Mouse (Mus musculus) CH12.LX (cell line): ENCODE results near the gene Exoc2. TPM values are rescaled to one million over a fixed set of nuclear protein-coding genes. Genes with fewer than 3 reads are reported as not detected.
A peak's percentile ranks its signal among the peaks of the same experiment; 100 is the strongest.

ENCODE experiments used
- DNase-seq: peaks from one replicate; pipeline ENCODE4 v3.0.0-alpha.2; 2013; ENCODE audit errors: extremely low read depth
- H3K27ac ChIP-seq: 2 replicates; pipeline ENCODE4 v1.5.1; 2012; ENCODE audit warnings: low read depth, mild to moderate bottlenecking, control low read depth, moderate library complexity; ENCODE audit not compliant: insufficient read depth
- H3K27me3 ChIP-seq: replicated peaks from 2 replicates; pipeline ENCODE3; 2012; ENCODE audit warnings: inconsistent platforms
- H3K36me3 ChIP-seq, 2 experiments: replicated peaks in 1 of 2; 2 replicates each; pipeline versions ENCODE3 to v1.6.1; 2012; ENCODE audit warnings: inconsistent platforms in 1 of 2, low read length in 1 of 2, mild to moderate bottlenecking in 1 of 2, mixed read lengths in 1 of 2, moderate library complexity in 1 of 2; ENCODE audit not compliant: control insufficient read depth in 1 of 2, insufficient read depth in 1 of 2
- H3K4me1 ChIP-seq, 2 experiments: 2 replicates each; pipeline ENCODE4 v1.6.1; 2012; ENCODE audit warnings: inconsistent platforms in 1 of 2, moderate library complexity in 1 of 2; ENCODE audit not compliant: insufficient read depth in 2 of 2, control insufficient read depth in 1 of 2
- H3K4me2 ChIP-seq: 2 replicates; pipeline ENCODE4 v1.6.1; 2012; ENCODE audit warnings: low read depth, mild to moderate bottlenecking, control low read depth; ENCODE audit not compliant: poor library complexity, insufficient read depth, severe bottlenecking
- H3K4me3 ChIP-seq, 3 experiments: fragments of 150-350 bp in 1 of 3; sonication (generic) in 1 of 3; replicated peaks in 1 of 3; 2 replicates each; pipeline versions ENCODE3 to v1.5.1; 2011 to 2012; ENCODE audit warnings: low read depth in 2 of 3, low read length in 2 of 3, mild to moderate bottlenecking in 2 of 3, moderate library complexity in 2 of 3, control low read depth in 1 of 3, improper control_type of control experiment in 1 of 3, inconsistent platforms in 1 of 3, mixed read lengths in 1 of 3; ENCODE audit not compliant: poor library complexity in 1 of 3
- H3K79me2 ChIP-seq: replicated peaks from 2 replicates; pipeline ENCODE4 v1.6.1; 2012; ENCODE audit warnings: mild to moderate bottlenecking, moderate library complexity; ENCODE audit not compliant: control insufficient read depth, poor library complexity, insufficient read depth, severe bottlenecking; ENCODE audit errors: extremely low read depth
- H3K9ac ChIP-seq: 2 replicates; pipeline ENCODE4 v1.6.1; 2012; ENCODE audit warnings: low read depth, mild to moderate bottlenecking, control low read depth, moderate library complexity; ENCODE audit not compliant: insufficient read depth
- H3K9me3 ChIP-seq: replicated peaks from 2 replicates; pipeline ENCODE3; 2012; ENCODE audit warnings: low read length, inconsistent platforms, mixed read lengths
- CHD1 ChIP-seq: IDR thresholded peaks from 2 replicates; pipeline ENCODE4 v1.6.1; 2012; ENCODE audit warnings: low read depth, low read length, improper control_type of control experiment, inconsistent platforms
- CHD2 ChIP-seq: IDR thresholded peaks from 2 replicates; pipeline ENCODE4 v1.6.1; 2011; ENCODE audit warnings: low read length, improper control_type of control experiment
- CTCF ChIP-seq, 2 experiments: IDR thresholded peaks in 1 of 2; conservative IDR thresholded peaks in 1 of 2; 2 replicates each; pipeline ENCODE4 v1.5.1; 2011 to 2012; ENCODE audit warnings: low read depth in 2 of 2, low read length in 2 of 2, improper control_type of control experiment in 1 of 2, inconsistent platforms in 1 of 2, mild to moderate bottlenecking in 1 of 2, moderate library complexity in 1 of 2
- E2F4 ChIP-seq: IDR thresholded peaks from 2 replicates; pipeline ENCODE4 v1.6.1; 2011; ENCODE audit warnings: low read depth, low read length, improper control_type of control experiment; ENCODE audit not compliant: insufficient replicate concordance
- EP300 ChIP-seq: IDR thresholded peaks from 2 replicates; pipeline ENCODE4 v1.6.1; 2011; ENCODE audit warnings: low read length, improper control_type of control experiment
- JUN ChIP-seq: IDR thresholded peaks from 2 replicates; pipeline ENCODE4 v1.6.1; 2011; ENCODE audit warnings: low read depth, mild to moderate bottlenecking, low read length, improper control_type of control experiment, moderate library complexity; ENCODE audit not compliant: insufficient read depth
- JUND ChIP-seq: conservative IDR thresholded peaks from 2 replicates; pipeline ENCODE4 v1.6.1; 2011; ENCODE audit warnings: low read depth, low read length, improper control_type of control experiment
- MAZ ChIP-seq: IDR thresholded peaks from 2 replicates; pipeline ENCODE4 v1.6.1; 2012; ENCODE audit warnings: low read depth, mild to moderate bottlenecking, inconsistent platforms, low read length, improper control_type of control experiment, moderate library complexity
- MEF2A ChIP-seq: IDR thresholded peaks from 2 replicates; pipeline ENCODE4 v1.6.1; 2014; ENCODE audit warnings: low read depth, mild to moderate bottlenecking, inconsistent platforms, low read length, improper control_type of control experiment, borderline replicate concordance
- MYC ChIP-seq: IDR thresholded peaks from 2 replicates; pipeline ENCODE4 v1.6.1; 2011; ENCODE audit warnings: low read depth, mild to moderate bottlenecking, improper control_type of control experiment, low read length
- POLR2A ChIP-seq: IDR thresholded peaks from 2 replicates; pipeline ENCODE4 v1.6.1; 2011; ENCODE audit warnings: low read depth, mild to moderate bottlenecking, improper control_type of control experiment, low read length
- POLR2AphosphoS2 ChIP-seq: IDR thresholded peaks from 2 replicates; pipeline ENCODE4 v1.6.1; 2011; ENCODE audit warnings: low read depth, low read length, improper control_type of control experiment
- RAD21 ChIP-seq: IDR thresholded peaks from 2 replicates; pipeline ENCODE4 v1.6.1; 2011; ENCODE audit warnings: low read depth, mild to moderate bottlenecking, low read length, improper control_type of control experiment, moderate library complexity
- UBTF ChIP-seq: IDR thresholded peaks from 2 replicates; pipeline ENCODE4 v1.6.1; 2012; ENCODE audit warnings: low read depth, mild to moderate bottlenecking, inconsistent platforms, low read length, improper control_type of control experiment, moderate library complexity
- USF1 ChIP-seq: IDR thresholded peaks from 2 replicates; pipeline ENCODE4 v1.6.1; 2014; ENCODE audit warnings: low read depth, mild to moderate bottlenecking, inconsistent platforms, low read length, improper control_type of control experiment
- USF2 ChIP-seq: conservative IDR thresholded peaks from 2 replicates; pipeline ENCODE4 v1.6.1; 2011; ENCODE audit warnings: low read depth, low read length, improper control_type of control experiment
- ZC3H11A ChIP-seq: IDR thresholded peaks from 2 replicates; pipeline ENCODE4 v1.6.1; 2012; ENCODE audit warnings: low read depth, mild to moderate bottlenecking, inconsistent platforms, low read length, improper control_type of control experiment
- ZMIZ1 ChIP-seq: IDR thresholded peaks from 2 replicates; pipeline ENCODE4 v1.6.1; 2012; ENCODE audit warnings: low read depth, mild to moderate bottlenecking, inconsistent platforms, low read length, improper control_type of control experiment
- ZNF384 ChIP-seq: IDR thresholded peaks from 2 replicates; pipeline ENCODE4 v1.6.1; 2012; ENCODE audit warnings: low read depth, low read length, improper control_type of control experiment, inconsistent platforms
- dilution Hi-C: fragments of 300-500 bp; cut with MboI; formaldehyde crosslinking; loops from 2 replicates; pipeline ENCODE4 v1.14.3; 2020; ENCODE audit warnings: low sequenced_read_pairs; ENCODE audit not compliant: extremely low pct_unique_long_range_greater_than_20kb, extremely low pct_ligation_motif_present
- in situ Hi-C: fragments of 300-500 bp; cut with MboI; formaldehyde crosslinking; loops from 3 replicates; pipeline ENCODE4 v1.14.3; 2019; ENCODE audit warnings: low sequenced_read_pairs, low pct_ligation_motif_present, low pct_unique_long_range_greater_than_20kb, mixed read lengths
- polyA plus RNA-seq: library from polyadenylated mRNA; unstranded; fragments of >175 nt; gene quantifications from 2 replicates; pipeline ENCODE4 v1.2.1, GENCODE M21; 2012; ENCODE audit warnings: low read depth; ENCODE audit not compliant: insufficient read length
- total RNA-seq, 2 experiments: library from RNA; depleted of rRNA; stranded (reverse); fragments of 300-350 nt in 1 of 2; fragments of >200 nt in 1 of 2; gene quantifications; 2 replicates each; pipeline ENCODE4 v1.2.3; 2012 to 2014

Exoc2 gene
- total and polyA plus RNA-seq, 3 experiments: 21.1 to 33.0 (median 29.7) TPM

DNA sequence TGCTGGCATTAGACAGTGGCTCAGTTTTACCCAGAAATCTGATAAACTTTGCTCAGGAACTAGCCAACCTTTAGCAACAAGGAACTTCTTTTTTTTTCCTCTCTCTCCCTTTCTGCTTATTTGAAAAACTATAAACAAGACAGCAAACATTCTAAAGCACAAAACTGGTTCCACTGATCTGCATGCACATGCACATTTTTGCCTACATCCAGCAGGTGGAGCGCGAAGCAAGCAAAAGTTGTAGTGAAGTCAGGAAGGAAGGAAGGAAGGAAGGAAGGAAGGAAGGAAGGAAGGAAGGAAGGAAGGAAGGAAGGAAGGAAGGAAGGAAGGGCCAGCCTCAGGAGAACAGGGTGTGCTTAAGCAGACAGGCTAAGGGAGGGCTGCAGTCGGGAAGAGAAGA lies 109.9 kb downstream of the Exoc2 start:
- dilution Hi-C loops: no loop called here
- no peak for TF ChIP-seq POLR2AphosphoS2
- TF ChIP-seq MEF2A: no peak
- no peak for TF ChIP-seq POLR2A
- TF ChIP-seq CTCF (conservative IDR thresholded peaks at IDR 0.05 in 1 of 2, IDR thresholded peaks at IDR 0.05 in 1 of 2; ENCODE audit: low read depth in 2 of 2, low read length in 2 of 2): peak in 1 of 2 experiments; percentile 26; a peak in 2 of 4 replicates
- in situ Hi-C loops: no loop called here
- no peak overlapping the region for H3K27ac ChIP-seq
- DNase-seq: no peak
- no peak overlapping the region for H3K9ac ChIP-seq
- no peaks in the 10 kb centered on the region for H3K79me2 ChIP-seq
- H3K9me3 ChIP-seq: no peaks in the 10 kb centered on the region
- H3K4me1 ChIP-seq: peaks cover 0 to 8% of the 10 kb centered on the region in 2 experiments; a peak in 1 of 4 replicates
- peaks cover 25 to 58% of the 10 kb centered on the region in 2 experiments for H3K36me3 ChIP-seq
- no peaks in the 10 kb centered on the region for H3K27me3 ChIP-seq
- no peak overlapping the region for H3K4me3 ChIP-seq
- H3K4me2 ChIP-seq: no peak overlapping the region

DNA sequence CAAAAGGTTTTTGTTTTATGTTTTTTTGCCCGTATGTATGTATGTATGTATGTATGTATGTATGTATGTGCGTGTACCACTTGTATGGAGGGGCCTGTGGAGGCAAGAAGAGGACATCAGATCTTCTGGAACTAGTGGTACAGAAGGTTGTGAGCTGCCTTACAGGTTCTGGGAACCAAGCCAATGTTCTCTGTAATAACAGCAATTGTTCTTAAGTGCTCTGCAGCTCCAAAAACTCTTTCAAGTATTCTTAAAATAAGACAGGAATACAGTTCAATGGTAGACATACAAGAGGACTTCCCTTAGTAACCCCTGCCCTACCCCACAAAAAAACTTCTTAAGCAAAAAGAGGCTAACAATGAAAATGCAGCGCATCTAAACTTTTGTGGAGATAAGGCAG lies 115.5 kb downstream of the Exoc2 start:
- H3K27me3 ChIP-seq: no peaks in the 10 kb centered on the region
- H3K36me3 ChIP-seq: peaks cover 27 to 49% of the 10 kb centered on the region in 2 experiments
- no peak overlapping the region for H3K27ac ChIP-seq
- H3K4me2 ChIP-seq: no peak overlapping the region
- no peak overlapping the region for H3K9ac ChIP-seq
- in situ Hi-C loops: no loop called here
- dilution Hi-C loops: no loop called here
- no peaks in the 10 kb centered on the region for H3K9me3 ChIP-seq
- TF ChIP-seq POLR2A (no peak), USF1 (no peak), JUN (no peak), ZNF384 (no peak), MYC (no peak), USF2 (no peak), ZC3H11A (no peak), EP300 (no peak), MAZ (no peak), E2F4 (no peak), CHD2 (no peak), ZMIZ1 (no peak), CHD1 (no peak), RAD21 (no peak), UBTF (no peak), MEF2A (no peak), JUND (no peak)
- no peak for DNase-seq
- peaks cover 0 to 8% of the 10 kb centered on the region in 2 experiments; a peak in 1 of 4 replicates for H3K4me1 ChIP-seq
- H3K4me3 ChIP-seq: no peak overlapping the region
- no peaks in the 10 kb centered on the region for H3K79me2 ChIP-seq
